Mouse (Mus musculus): ENCODE measurements at regions not wholly inside any gene's neighbourhood (a gene's known extent, or its start where the extent isn't known, plus 50 kb on each side); places are given as distances from the start of the nearest gene placed in this dataset.

GRCm38 (mm10) chr7:69578958-69579810 lies 787.4 kb downstream of the Nr2f2 start:
- TF ChIP-seq EP300 (IDR thresholded peaks at IDR 0.05; ENCODE audit: low read depth) (no peak), CTCF (IDR thresholded peaks at IDR 0.05; ENCODE audit: low read depth) (no peak)
- Histone ChIP-seq H3K9ac (replicated peaks) (no peak overlapping the region), H3K36me3 (replicated peaks; ENCODE audit: insufficient read depth, low read length) (no peaks in the 10 kb centered on the region), H3K27me3 (ENCODE audit: insufficient read depth, low read length) (no peaks in the 10 kb centered on the region), H3K4me1 (ENCODE audit: insufficient read depth) (no peaks in the 10 kb centered on the region), H3K4me3 (ENCODE audit: low read depth, low read length) (no peak overlapping the region), H3K9me3 (ENCODE audit: low read length) (no peaks in the 10 kb centered on the region), H3K27ac (ENCODE audit: low read depth) (no peak overlapping the region), H3K4me2 (ENCODE audit: low read depth, low read length) (no peak overlapping the region)
- no peak for ATAC-seq
- whole genome bisulfite sequencing (ENCODE audit: insufficient replicate concordance), result 56% methylated on average over 18 of the region's 18 CpGs
- DNase-seq, result no peak

- Histone ChIP-seq H3K9me3 (ENCODE audit: low read length) (no peaks in the 10 kb centered on the region), H3K9ac (replicated peaks) (no peak overlapping the region), H3K4me1 (ENCODE audit: insufficient read depth) (no peaks in the 10 kb centered on the region), H3K4me2 (ENCODE audit: low read depth, low read length) (no peak overlapping the region), H3K27me3 (ENCODE audit: insufficient read depth, low read length) (no peaks in the 10 kb centered on the region), H3K4me3 (ENCODE audit: low read depth, low read length) (no peak overlapping the region), H3K27ac (ENCODE audit: low read depth) (no peak overlapping the region), H3K36me3 (replicated peaks; ENCODE audit: insufficient read depth, low read length) (no peaks in the 10 kb centered on the region)
- no peak for TF ChIP-seq CTCF (IDR thresholded peaks at IDR 0.05; ENCODE audit: low read depth)
- TF ChIP-seq EP300 (IDR thresholded peaks at IDR 0.05; ENCODE audit: low read depth), result no peak
- DNase-seq (no peak), ATAC-seq (no peak)
- 71% methylated on average over 6 of the region's 6 CpGs for WGBS (ENCODE audit: insufficient replicate concordance)
These were observed 788.8 kb downstream of the Nr2f2 start for GRCm38 (mm10) chr7:69577754-69578153.

- Histone ChIP-seq H3K9ac (replicated peaks) (no peak overlapping the region), H3K4me2 (ENCODE audit: low read depth, low read length) (no peak overlapping the region), H3K36me3 (replicated peaks; ENCODE audit: insufficient read depth, low read length) (no peaks in the 10 kb centered on the region), H3K9me3 (ENCODE audit: low read length) (no peaks in the 10 kb centered on the region), H3K27me3 (ENCODE audit: insufficient read depth, low read length) (no peaks in the 10 kb centered on the region), H3K4me3 (ENCODE audit: low read depth, low read length) (no peak overlapping the region), H3K4me1 (ENCODE audit: insufficient read depth) (no peaks in the 10 kb centered on the region), H3K27ac (ENCODE audit: low read depth) (no peak overlapping the region)
- DNase-seq, result no peak
- WGBS (ENCODE audit: insufficient replicate concordance), result 75% methylated on average over 6 of the region's 6 CpGs
- TF ChIP-seq EP300 (IDR thresholded peaks at IDR 0.05; ENCODE audit: low read depth), result no peak
- no peak for TF ChIP-seq CTCF (IDR thresholded peaks at IDR 0.05; ENCODE audit: low read depth)
- ATAC-seq, result no peak
These were observed 789.9 kb downstream of the Nr2f2 start for GRCm38 (mm10) chr7:69576596-69576995.

- Histone ChIP-seq H3K9me3 (ENCODE audit: low read length) (no peaks in the 10 kb centered on the region), H3K4me3 (ENCODE audit: low read depth, low read length) (no peak overlapping the region), H3K27ac (ENCODE audit: low read depth) (no peak overlapping the region), H3K4me2 (ENCODE audit: low read depth, low read length) (no peak overlapping the region), H3K9ac (replicated peaks) (no peak overlapping the region), H3K36me3 (replicated peaks; ENCODE audit: insufficient read depth, low read length) (no peaks in the 10 kb centered on the region), H3K4me1 (ENCODE audit: insufficient read depth) (no peaks in the 10 kb centered on the region), H3K27me3 (ENCODE audit: insufficient read depth, low read length) (no peaks in the 10 kb centered on the region)
- ATAC-seq (no peak), DNase-seq (no peak)
- TF ChIP-seq CTCF (IDR thresholded peaks at IDR 0.05; ENCODE audit: low read depth), result 0 out of 2 replicates have a peak, but pooled peaks have one; percentile 5
- no peak for TF ChIP-seq EP300 (IDR thresholded peaks at IDR 0.05; ENCODE audit: low read depth)
- whole genome bisulfite sequencing (ENCODE audit: insufficient replicate concordance), result 72% methylated on average over 5 of the region's 5 CpGs
These were observed 792.8 kb downstream of the Nr2f2 start for GRCm38 (mm10) chr7:69573730-69574129.

- Histone ChIP-seq H3K4me1 (ENCODE audit: insufficient read depth) (no peaks in the 10 kb centered on the region), H3K4me2 (ENCODE audit: low read depth, low read length) (no peak overlapping the region), H3K27ac (ENCODE audit: low read depth) (no peak overlapping the region), H3K36me3 (replicated peaks; ENCODE audit: insufficient read depth, low read length) (no peaks in the 10 kb centered on the region), H3K27me3 (ENCODE audit: insufficient read depth, low read length) (no peaks in the 10 kb centered on the region), H3K9me3 (ENCODE audit: low read length) (no peaks in the 10 kb centered on the region), H3K4me3 (ENCODE audit: low read depth, low read length) (no peak overlapping the region), H3K9ac (replicated peaks) (no peak overlapping the region)
- DNase-seq (no peak), ATAC-seq (no peak)
- TF ChIP-seq CTCF (IDR thresholded peaks at IDR 0.05; ENCODE audit: low read depth) (no peak), EP300 (IDR thresholded peaks at IDR 0.05; ENCODE audit: low read depth) (no peak)
- WGBS (ENCODE audit: insufficient replicate concordance), result 63% methylated on average over 7 of the region's 7 CpGs
These were observed 793.7 kb downstream of the Nr2f2 start for GRCm38 (mm10) chr7:69572626-69573394.

- Histone ChIP-seq H3K9me3 (ENCODE audit: low read length) (no peaks in the 10 kb centered on the region), H3K9ac (replicated peaks) (no peak overlapping the region), H3K4me3 (ENCODE audit: low read depth, low read length) (no peak overlapping the region), H3K4me2 (ENCODE audit: low read depth, low read length) (no peak overlapping the region), H3K4me1 (ENCODE audit: insufficient read depth) (no peaks in the 10 kb centered on the region), H3K27ac (ENCODE audit: low read depth) (no peak overlapping the region), H3K27me3 (ENCODE audit: insufficient read depth, low read length) (no peaks in the 10 kb centered on the region), H3K36me3 (replicated peaks; ENCODE audit: insufficient read depth, low read length) (no peaks in the 10 kb centered on the region)
- 78% methylated on average over 4 of the region's 4 CpGs for WGBS (ENCODE audit: insufficient replicate concordance)
- TF ChIP-seq EP300 (IDR thresholded peaks at IDR 0.05; ENCODE audit: low read depth), result no peak
- TF ChIP-seq CTCF (IDR thresholded peaks at IDR 0.05; ENCODE audit: low read depth), result no peak
- ATAC-seq (no peak), DNase-seq (no peak)
These were observed 799.6 kb downstream of the Nr2f2 start for GRCm38 (mm10) chr7:69566949-69567348.
